Mouse (Mus musculus) right cerebral cortex, postnatal 4 days (tissue): ENCODE measurements around the gene Phldb3.
A peak's percentile ranks its signal among the peaks of the same experiment; 100 is the strongest.

Source experiments
- DNase-seq: peaks from one replicate; pipeline ENCODE4 v3.0.0-alpha.2; 2022

The Phldb3 gene

GRCm38 (mm10) chr7:24610144-24610878 is at the start of gene Phldb3:
Phldb3 (plus strand) TSS chr7:24610763.
- no peak for DNase-seq

GRCm38 (mm10) chr7:24561450-24561849 is 49.1 kb upstream of the Phldb3 start:
- DNase-seq = no peak

GRCm38 (mm10) chr7:24563191-24563836 is 47.2 kb upstream of the Phldb3 start:
- DNase-seq = no peak

GRCm38 (mm10) chr7:24563837-24564206 is 46.7 kb upstream of the Phldb3 start:
- no peak for DNase-seq

- DNase-seq = peak; percentile 71
Measured at GRCm38 (mm10) chr7:24564607-24565265, 45.8 kb upstream of the Phldb3 start.

GRCm38 (mm10) chr7:24565627-24566026 is 44.9 kb upstream of the Phldb3 start:
- DNase-seq = no peak

GRCm38 (mm10) chr7:24566206-24566605 is 44.4 kb upstream of the Phldb3 start:
- DNase-seq = no peak

- no peak for DNase-seq
Measured at GRCm38 (mm10) chr7:24568512-24568911, 42.1 kb upstream of the Phldb3 start.

- no peak for DNase-seq
Measured at GRCm38 (mm10) chr7:24571071-24571470, 39.5 kb upstream of the Phldb3 start.

GRCm38 (mm10) chr7:24572455-24572854 is 38.1 kb upstream of the Phldb3 start:
- DNase-seq = no peak

- DNase-seq = no peak
Measured at GRCm38 (mm10) chr7:24574224-24574796, 36.3 kb upstream of the Phldb3 start.

GRCm38 (mm10) chr7:24577811-24578210 is 32.8 kb upstream of the Phldb3 start:
- no peak for DNase-seq

- DNase-seq = no peak
Measured at GRCm38 (mm10) chr7:24584876-24585275, 25.7 kb upstream of the Phldb3 start.

- DNase-seq = no peak
Measured at GRCm38 (mm10) chr7:24585995-24586394, 24.6 kb upstream of the Phldb3 start.

GRCm38 (mm10) chr7:24586828-24587227 is 23.7 kb upstream of the Phldb3 start:
- no peak for DNase-seq

- DNase-seq = peak; percentile 89
Measured at GRCm38 (mm10) chr7:24587330-24588105, 23.0 kb upstream of the Phldb3 start, which contains the start of the genes Ethe1 and Zfp575. Ethe1 (plus strand) TSS chr7:24587543. Zfp575 (minus strand) TSS chr7:24587641.

- no peak for DNase-seq
Measured at GRCm38 (mm10) chr7:24588336-24588735, 22.2 kb upstream of the Phldb3 start.

GRCm38 (mm10) chr7:24591735-24592134 is 18.8 kb upstream of the Phldb3 start:
- no peak for DNase-seq

GRCm38 (mm10) chr7:24592163-24592562 is 18.4 kb upstream of the Phldb3 start:
- DNase-seq = no peak

- DNase-seq = no peak
Measured at GRCm38 (mm10) chr7:24592781-24593180, 17.8 kb upstream of the Phldb3 start.

- peak; percentile 57 for DNase-seq
Measured at GRCm38 (mm10) chr7:24593621-24594308, 16.8 kb upstream of the Phldb3 start.

GRCm38 (mm10) chr7:24594309-24594803 is 16.2 kb upstream of the Phldb3 start:
- DNase-seq = no peak
